Mouse (Mus musculus): Measurements from ENCODE around the gene Erp29.

DNA sequence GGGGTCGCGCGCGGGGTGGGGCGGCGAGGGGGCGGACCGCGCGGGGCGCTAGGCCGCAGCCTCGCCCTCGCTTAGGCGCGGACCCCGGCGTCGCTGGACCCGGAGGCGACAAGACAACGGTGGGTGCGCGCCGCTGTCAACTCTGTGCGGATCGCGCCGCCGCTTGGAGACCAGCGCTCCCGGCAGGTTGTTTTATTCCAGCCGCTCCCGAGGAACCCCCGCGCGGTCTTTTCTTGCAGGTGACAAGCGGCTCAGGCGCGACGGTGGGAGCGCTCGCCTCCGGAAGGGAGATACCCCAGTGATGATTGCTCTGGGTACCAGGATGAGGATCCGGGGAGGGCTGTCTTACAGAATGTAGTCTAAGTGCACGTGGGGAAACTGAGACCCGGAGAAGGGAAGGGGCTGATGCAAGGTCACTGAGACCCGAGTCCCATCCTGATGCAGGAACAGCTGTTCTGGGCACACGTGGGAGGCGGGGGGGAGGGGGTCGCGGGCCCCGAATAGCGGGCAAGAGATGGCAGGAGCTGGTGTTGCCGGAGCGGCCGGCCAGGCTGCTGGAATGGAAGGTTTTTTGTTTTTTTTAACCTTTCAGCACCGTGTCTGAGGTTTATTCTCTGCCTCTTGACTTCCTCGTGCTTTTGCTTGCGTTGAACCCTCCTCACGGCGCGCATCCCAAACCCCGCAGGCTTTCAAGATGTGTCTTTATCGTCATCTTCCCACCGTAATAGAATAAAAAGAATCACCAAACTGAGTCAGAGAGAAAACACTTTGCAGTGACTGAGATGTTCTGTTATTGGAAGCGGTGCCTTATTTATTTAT lies 54.0 kb downstream of the Erp29 start:
- TF ChIP-seq CHD2 (IDR thresholded peaks at IDR 0.05; ENCODE audit: low read depth, low read length), result no peak
- no peak for TF ChIP-seq HCFC1 (IDR thresholded peaks at IDR 0.05; ENCODE audit: borderline replicate concordance, insufficient read depth, low read length)
